Mouse (Mus musculus) spleen, postnatal 4 days (tissue): ENCODE data around the gene Myo1c.
A peak's percentile ranks its signal among the peaks of the same experiment; 100 is the strongest.
"Not testable (repeated sequence)": the region's sequence is repeated elsewhere in the genome, so short reads cannot be mapped to it uniquely, and the experiment has no call there.

ENCODE experiments used
- DNase-seq, 2 experiments: peaks; one replicate each; pipeline ENCODE4 v3.0.0; 2022; ENCODE audit warnings: low spot score in 2 of 2

Myo1c gene

DNA sequence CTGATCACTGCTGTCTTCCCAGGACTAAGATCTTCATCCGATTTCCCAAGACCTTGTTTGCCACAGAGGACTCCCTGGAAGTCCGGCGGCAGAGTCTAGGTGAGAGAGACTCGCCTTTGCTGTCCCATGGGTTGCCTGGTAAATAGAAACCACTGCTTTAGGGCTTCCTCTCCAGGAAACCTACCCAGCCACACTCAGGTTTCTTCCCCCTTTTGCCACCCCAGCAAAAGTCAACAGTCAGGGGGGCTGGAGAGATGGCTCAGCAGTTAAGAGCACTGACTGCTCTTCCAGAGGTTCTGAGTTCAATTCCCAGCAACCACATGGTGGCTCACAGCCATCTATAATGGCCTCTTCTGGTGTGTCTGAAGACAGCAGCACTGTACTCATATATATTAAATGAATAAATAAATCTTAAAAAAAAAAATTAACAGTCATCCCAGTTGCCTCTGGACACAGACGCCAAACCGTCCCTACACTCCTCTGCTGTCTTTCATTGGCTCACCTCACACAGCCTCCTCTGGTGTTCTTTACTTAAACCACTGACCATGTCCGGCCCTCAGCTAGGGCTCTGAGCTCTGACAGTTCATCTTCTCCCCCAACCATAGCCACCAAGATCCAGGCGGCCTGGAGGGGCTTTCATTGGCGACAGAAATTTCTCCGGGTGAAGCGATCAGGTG is 19.0 kb downstream of the Myo1c start:
- DNase-seq, result no peak

DNA sequence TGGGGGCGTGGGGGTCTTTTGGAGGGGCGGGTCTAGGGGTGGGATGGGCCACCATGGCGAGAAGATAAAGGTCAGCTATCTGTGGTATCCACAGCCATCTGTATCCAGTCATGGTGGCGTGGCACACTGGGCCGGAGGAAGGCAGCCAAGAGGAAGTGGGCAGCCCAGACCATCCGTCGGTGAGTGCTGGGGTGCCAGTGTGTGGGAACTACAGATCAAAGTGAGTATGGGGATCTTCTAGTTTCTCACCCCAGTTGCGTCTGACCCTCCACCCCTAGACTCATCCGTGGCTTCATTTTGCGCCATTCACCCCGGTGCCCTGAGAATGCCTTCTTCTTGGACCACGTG is 19.5 kb downstream of the Myo1c start:
- DNase-seq, result no peak

DNA sequence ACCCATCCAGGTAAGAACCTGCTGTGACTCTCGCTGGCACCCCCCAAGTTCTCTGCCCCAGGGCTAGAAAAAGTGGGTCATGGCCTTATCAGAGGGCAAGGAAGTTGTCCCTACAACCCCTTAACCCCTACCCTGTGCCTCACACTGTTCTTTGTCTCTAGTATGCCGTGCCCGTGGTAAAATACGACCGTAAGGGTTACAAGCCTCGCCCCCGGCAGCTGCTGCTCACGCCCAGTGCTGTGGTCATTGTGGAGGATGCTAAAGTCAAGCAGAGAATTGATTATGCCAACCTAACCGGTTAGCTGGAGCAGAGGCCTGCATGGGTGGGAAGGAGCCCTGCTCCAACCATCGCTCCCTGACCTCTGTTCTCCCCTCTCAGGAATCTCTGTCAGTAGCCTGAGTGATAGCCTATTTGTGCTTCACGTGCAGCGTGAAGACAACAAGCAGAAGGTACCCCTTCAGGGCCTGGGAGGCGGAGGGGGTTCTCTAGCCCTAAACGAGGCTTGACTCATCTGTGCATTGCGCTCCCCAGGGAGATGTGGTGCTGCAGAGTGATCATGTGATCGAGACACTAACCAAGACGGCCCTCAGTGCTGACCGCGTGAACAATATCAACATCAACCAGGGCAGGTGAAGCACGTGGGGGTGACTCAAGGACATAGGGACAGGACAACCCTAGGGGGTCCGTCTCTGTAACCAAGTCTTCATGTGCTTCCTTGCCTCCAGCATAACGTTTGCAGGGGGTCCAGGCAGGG is 21.3 kb downstream of the Myo1c start:
- DNase-seq, result no peak

DNA sequence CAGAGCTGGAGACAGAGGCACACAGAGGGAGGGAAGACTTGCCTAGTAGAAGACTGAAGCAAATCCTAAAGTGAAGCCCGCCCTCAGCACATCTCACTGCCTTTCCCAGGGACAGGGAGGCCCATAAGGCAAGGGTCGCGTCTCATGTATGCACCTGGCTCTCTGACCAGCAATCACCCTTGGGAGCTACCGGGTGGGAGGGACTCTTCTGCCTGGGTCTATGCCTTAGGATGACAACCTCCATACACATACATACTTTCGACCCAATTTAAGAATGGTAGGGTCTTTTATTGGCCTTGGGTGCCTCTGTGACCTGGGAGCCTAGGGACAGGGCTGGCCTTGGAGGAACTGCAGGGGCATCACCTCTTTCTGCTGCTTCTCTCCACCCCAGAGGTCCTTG is 23.1 kb downstream of the Myo1c start:
- DNase-seq, result no peak

DNA sequence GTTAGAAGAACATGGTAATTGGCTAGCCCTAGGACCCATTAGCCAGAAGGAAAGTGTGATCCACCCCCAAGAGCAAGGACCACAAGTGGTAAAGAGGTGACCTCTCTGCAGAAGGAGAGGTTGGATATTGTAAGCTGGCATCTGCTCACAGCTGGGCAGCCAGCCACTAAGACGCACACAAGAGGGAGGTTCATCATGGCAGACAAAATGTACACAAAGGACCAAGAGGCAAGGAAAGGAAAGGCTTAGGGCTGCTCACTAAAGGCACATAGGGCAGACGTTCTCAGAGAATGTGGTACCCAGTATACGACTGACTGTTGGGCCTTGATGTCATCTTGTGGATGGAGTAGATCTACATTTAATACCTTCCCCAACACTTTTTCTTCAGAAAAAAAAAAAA is 24.6 kb downstream of the Myo1c start:
- no peak for DNase-seq

DNA sequence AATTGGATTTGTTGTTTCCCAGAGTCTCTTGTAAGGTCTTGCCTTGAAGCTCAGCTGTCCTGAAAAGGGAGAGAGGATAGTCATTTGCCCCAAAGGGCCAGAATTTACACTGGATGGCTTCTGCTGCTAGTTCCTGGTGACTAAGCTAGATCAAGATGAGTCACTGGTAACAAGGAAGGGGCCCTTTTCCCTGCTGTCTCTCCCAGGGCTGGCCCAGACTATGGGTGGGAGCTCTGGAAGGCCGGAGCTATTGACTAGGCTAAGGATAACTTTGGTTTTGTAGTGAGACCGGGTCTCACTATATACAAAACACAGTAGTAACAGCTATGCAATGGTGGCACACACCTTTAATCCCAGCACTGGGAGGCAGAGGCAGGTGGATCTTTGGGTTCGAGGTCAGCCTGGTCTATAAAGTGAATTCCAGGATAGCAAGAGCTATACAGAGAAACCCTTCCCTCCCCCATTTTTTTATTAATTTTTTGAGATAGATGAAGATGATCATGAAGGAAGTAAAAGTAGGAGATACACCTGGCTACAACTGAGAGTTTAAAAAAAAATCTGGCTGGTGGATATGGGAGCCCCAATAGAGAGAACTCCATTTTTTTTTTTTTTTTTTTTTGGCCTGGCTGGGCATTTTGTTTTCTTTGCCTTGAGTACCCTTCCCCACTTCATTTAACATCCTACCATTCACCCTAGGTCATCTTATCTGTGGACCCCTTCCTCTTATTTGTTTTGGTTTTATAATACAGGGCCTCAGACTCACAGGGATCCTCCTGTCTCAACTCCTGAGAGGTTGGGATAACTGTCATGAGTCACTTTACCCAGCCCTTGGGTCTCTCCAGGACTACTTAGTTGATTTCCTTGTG is 27.8 kb downstream of the Myo1c start:
- no peak for DNase-seq

DNA sequence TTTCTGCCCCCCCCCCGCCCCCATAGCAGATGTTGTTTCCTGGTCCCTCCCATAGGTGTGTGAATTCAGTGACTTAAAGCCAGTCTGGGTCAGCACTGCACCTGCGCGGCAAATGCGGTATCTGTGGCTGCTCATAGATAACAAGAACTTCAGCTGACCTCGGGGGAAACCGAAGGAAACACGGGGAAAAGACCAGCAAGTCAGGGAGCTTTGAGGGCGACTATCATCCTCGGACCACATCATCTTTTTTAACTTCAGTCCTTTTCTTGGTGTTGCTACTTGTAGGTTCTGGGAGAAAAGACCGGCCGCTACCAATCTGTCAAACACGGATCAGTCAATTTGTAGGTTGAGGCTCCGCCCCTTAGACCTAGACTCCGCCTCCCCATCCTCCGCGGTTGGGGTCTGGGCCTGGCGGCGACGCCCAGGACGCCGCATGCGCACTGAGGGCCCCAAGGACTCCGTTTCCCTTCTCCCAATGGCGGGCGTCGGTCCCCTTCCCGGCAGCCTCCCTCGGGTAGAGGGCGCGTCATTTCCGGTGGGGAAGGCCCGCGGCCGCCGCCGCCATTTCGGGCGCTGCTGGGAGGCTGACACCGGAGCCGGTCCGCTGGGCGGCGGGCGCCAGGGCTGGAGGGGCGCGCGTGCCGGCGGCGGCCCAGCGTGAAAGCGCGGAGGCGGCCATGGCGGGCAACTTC is 28.6 kb downstream of the Myo1c start, which contains the start of gene Crk:
Crk (plus strand) TSS at position 513 of the 692 bp plus-strand sequence.
- peak; percentile 99 to 100 for DNase-seq

DNA sequence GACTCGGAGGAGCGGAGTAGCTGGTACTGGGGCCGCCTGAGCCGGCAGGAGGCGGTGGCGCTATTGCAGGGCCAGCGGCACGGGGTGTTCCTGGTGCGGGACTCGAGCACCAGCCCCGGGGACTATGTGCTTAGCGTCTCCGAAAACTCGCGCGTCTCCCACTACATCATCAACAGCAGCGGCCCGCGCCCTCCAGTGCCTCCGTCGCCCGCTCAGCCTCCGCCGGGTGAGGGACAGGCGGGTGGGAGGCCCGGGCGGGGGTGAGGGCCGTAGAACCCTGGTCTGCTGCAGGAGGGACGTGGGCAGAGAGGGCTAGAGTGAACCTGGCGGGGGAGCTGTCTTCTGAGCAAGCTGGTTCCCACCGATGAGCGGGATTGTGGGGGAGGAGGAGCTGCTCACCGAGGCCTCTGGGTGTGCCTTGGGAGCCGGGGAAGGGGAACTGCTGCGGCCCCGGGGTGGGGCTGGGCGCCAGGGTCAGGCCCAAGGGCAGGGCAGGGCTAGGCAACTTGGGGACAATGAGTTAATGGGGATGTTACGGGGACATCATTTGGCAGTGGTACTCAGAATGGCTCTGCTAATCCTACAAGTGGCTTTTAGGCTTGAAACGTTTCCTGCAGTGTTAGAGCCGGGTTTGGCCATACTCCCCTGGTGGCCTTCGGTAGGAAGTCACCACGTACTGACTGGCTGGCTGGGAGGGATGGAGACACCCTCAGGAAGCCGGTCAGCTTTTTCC is 29.3 kb downstream of the Myo1c start:
- peak; percentile 72 to 86 for DNase-seq

DNA sequence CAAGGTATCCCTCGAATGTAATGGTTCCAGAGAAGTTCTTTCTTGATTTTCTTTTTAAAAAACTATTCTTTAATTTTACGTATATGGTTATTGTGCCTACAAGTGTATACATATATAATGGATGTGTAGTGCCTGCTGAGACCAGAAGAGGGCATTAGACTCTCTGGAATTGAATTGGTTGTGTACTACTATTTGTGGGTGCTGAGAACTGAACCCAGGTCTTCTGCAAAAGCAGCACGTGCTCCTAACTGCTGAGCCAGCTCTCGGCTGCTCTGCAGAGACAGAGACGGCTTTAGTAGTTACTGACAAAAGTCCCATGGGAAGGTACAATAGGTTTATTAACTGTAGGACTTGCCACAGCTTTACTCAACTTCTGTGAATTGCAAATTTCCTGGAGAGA is 34.2 kb downstream of the Myo1c start:
- no peak for DNase-seq

DNA sequence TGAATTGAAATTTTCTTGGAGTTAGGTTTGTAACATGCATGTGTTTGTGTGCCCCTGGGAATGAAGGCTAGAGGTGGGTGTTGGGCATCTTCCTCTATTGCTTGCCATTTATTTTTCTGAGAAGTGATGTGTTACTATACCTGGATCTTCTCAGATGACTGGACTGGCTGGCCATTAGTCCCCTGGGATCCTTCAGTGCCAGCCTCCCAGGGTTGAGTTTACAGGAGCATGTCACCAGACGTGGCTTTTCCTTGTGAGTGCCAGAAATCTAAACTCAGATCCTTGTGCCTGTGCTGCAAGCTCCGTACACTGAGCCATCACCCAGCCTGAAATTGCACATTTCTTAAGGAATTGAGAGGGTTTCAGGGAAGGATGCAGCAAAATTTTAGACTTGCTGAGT is 34.7 kb downstream of the Myo1c start:
- DNase-seq, result no peak

DNA sequence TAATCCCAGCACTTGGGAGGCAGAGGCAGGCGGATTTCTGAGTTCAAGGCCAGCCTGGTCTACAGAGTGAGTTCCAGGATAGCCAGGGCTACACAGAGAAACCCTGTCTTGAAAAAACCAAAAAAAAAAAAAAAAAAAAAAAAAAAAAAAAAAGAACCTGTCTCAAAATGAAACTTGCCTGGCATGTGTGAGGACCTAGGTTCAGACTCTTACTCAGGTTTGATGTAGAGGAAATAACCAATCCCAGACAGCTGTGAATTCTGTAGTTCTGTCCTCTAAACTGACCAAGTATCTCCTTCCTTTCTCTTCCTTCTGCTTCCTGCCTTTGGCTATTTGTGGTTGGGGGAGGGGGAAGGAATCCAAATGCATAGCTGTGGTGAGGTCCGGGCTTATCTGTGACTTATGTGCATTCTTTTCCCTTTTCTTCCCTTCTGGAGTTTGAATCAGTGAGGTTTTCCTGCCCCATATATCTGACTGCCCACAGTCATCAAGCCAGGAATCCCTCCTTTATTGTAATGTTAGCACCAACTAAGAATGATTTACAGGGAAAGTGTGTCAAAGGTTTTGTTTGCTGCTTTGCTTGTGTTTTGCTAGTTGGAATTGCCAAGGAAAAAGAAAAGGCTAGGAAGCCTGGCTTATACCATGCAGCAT is 37.2 kb downstream of the Myo1c start:
- DNase-seq, result no peak

DNA sequence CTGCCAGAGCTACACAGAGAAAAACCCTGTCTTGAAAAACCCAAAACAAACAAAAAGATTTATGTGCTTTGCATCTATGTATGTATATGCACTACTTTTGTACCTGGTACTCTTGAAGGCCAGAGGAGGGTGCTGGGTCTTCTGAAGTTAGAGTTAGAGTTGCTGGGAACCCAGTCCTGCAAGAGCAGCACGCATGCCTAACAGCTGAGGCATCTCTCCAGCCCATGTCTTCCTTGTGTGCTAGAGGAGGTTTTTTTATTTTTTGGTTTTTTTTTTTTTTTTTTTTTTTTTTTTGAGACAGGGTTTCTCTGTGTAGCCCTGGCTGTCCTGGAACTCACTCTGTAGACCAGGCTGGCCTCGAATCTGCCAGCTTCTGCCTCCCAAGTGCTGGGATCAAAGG is 37.8 kb downstream of the Myo1c start:
- no peak for DNase-seq

DNA sequence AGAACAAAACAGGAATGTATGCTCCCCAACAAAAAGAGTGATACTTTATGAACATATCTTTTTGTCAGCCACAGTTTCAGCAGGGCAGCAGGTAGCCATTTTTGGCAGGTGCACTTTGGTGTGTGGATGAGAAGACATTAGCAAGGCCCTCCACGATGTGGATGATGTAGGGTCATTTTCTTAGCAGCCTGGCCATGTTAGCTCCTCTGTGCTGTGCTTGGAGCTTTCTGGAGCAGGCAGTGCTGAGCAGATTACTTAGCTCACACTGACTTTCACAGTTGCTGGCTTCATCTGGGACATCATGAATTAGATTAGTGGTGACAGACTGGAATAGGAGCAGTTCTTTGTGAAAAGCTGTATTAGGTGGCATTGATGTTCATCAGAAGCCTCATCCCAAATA is 39.7 kb downstream of the Myo1c start:
- no peak for DNase-seq

DNA sequence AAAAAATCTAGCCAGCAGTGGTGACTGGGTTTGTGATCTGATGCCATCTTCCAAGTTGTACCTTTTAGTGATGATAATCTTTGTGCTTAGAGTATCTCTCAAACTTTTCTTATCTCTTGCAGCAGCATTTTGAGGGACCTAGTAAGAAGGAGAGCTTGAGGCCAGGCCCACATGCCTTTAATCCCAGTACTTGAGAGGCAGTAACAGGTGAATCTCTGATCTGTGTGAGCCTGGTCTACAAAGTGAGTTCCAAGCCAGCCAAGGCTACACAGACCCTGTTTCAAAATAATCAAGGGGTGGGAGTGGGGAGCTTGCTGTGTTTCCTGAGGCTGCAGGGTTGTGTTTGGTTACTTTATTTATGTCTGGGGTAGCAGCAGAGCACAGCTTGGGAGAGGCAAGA is 40.7 kb downstream of the Myo1c start:
- no peak for DNase-seq

DNA sequence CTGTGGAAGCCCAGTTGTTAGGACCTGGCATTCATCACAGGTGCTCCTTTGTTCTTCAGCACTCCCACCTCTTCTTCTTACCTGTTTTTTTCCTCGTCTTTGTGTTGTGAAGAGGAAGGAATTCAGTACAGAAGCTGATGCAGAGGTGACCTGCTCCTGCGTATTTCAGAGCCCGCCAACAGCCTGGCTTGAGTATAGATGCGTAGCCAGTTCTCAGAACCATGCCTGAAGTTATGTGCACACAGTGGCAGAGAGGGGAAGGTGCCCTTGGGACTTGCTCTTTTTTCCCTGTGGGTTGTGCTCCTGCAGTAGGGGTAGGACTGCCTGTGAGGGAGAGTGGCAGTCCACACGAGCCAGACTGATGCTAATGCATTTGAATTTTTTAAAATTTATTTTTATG is 43.3 kb downstream of the Myo1c start:
- no peak for DNase-seq

DNA sequence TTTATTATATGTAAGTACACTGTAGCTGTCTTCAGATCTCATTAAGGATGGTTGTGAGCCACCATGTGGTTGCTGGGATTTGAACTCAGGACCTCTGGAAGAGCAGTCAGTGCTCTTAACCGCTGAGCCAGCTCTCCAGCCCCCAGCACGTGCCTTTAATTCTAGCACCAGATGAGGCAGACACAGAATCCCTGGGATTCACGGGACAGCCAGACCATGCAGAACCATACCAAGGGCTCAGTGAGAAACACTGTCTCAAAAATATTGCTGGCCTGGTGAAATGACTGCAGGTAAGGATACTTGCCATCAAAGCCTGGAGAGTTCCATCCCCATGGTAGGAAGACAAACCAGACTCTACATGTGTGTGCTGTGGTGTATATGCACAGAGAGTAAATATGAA is 47.2 kb downstream of the Myo1c start:
- not testable (repeated sequence) for DNase-seq

DNA sequence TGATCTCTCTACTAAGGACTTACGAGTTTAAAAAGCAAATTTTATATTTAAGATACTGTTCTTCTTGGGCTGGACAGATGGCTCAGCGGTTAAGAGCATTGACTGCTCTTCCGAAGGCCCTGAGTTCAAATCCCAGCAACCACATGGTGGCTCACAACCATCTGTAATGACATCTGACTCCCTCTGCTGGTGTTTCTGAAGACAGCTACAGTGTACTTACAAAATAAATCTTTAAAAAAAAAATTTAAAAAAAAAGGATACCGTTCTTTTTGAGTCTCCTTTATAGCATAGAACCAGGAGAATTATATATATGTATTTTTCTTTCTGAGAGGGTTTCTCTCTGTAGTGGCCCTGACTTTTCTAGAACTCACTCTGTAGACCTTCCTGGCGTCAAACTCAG is 50.3 kb downstream of the Myo1c start:
- DNase-seq, result no peak

DNA sequence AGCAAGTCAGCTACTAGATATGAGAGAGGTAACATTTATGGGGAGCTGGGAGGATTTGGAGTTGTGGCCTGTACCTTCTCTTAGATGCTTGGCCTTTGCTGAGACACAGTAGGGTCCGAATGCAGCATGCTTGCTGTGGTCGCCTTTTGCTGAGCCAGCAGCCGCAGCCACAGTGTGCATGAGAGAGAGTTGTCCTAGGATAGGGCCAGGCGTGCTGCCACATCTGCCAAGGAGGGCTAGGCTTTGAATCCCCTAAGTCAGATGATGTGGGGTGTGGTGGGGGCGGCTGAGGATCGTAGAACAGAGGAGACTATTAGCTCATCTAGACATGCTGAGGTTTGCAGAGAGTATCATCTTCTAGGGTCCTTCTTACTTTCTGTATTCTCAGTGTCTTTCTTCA is 52.5 kb downstream of the Myo1c start:
- no peak for DNase-seq

DNA sequence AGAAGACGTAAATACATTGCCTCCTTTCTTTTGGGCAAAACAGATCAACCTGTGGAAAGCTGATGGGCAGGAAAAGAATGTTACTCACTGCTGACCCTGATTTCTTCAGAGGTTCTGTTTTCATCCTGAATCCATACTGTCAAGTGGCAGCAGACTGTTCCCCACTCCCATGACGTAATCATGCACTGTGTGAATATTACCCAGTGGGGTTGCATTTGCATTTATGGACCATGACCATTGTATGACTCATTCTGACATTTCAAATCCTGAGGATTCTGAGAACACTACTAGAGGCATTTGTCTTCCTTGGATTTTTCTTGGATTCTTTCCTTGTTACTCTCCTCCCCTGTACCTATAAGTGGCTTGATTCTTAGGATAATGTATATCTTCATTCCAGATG is 53.4 kb downstream of the Myo1c start:
- DNase-seq, result no peak

DNA sequence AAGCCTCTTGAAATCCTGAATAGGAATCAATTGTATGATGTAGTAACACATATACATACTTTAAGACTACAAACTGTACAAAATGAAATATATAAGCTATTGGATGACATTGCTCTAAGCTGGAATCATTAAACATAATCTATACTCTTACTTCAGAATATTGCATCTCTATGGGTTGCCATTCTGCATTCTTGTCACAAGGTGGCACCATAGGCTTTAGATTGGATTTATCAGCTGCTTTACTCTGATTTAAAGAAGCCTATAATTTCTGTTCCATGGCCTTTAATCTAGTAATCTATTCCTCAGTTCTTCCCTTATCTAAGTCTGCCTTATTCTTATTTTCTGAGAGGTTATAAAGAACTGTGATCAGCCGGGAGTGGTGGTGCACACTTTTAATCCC is 63.6 kb downstream of the Myo1c start:
- no peak for DNase-seq

DNA sequence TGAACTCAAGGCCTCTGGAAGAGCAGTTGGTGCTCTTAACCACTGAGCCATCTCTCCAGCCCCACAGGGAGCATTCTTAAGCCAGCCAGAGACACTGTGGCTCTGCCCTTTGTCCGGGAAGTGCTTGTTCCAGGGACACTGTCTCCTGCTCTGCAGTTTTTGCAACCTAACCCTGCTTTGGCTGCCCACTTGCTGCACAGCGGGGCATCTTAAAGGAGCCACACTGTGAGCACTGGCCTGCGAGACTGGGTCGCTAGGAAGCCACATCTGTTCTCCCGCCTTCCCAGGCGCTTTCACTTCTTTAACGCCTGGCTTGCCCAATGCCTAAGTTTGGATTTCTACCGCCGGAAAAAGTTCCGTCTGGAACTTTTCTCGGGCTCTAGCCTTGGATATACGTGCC is 65.3 kb downstream of the Myo1c start:
- no peak for DNase-seq
